Mouse (Mus musculus): ENCODE measurements around the gene B3gat1.

The B3gat1 gene

GRCm38 (mm10) chr9:26776122-26776902 is 42.8 kb downstream of the B3gat1 start:
- DNase-seq (ENCODE audit: low spot score), result no peak

GRCm38 (mm10) chr9:26778421-26778820 is 44.9 kb downstream of the B3gat1 start:
- no peak for DNase-seq (ENCODE audit: low spot score)

DNA sequence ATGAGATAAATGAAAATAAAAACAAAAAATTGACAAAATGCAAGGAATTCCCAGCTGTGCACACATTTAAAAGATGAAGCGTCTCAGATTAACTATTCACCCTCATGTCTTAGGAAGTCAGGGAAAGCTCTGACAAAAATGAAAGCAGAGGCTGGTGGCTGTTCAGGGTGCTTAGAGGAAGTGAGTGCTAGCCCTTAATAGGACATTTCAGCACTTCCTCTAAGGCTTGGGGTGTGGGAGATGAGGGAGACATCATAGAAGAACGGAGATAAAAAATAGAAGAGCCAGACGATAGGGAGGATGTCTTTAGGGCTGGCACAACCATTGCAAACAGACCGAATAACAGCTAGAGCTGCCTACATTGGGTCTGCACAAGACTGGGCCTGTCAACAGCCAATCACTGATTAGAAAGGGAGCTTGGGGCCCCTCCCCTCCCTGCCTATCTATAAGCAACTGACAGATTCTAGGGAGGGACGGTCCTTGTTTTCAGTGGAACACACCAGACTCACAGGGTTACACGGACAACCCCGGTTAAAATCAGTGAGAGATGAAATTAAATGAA is 50.0 kb downstream of the B3gat1 start:
- no peak for DNase-seq (ENCODE audit: low spot score)

GRCm38 (mm10) chr9:26792829-26793228 is 59.3 kb downstream of the B3gat1 start:
- DNase-seq (ENCODE audit: low spot score), result no peak

GRCm38 (mm10) chr9:26798205-26798604 is 64.7 kb downstream of the B3gat1 start:
- DNase-seq (ENCODE audit: low spot score), result no peak

- DNase-seq (ENCODE audit: low spot score), result no peak
Observed at GRCm38 (mm10) chr9:26798731-26799130, 65.2 kb downstream of the B3gat1 start.

DNA sequence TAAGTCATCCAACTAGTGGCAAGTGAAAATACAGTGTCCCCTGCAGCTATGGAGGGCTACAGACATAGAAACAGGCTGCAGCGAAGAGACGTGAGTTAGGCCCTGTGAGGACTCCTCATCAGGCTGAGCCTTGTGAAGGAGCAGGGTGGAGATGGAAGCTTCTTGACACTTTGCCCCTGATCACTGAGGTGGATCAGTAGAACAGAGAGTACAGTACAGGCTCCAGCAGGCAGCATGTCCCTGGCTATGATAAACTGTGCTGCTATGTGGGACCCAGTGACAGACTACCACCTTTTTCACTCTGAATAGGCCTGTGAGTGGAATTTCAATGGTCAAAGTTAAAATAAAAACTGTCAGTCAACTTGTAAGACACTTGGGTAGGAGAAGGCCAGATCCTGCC is 66.8 kb downstream of the B3gat1 start:
- no peak for DNase-seq (ENCODE audit: low spot score)

- DNase-seq (ENCODE audit: low spot score), result no peak
Observed at GRCm38 (mm10) chr9:26804321-26804720, 70.8 kb downstream of the B3gat1 start.

GRCm38 (mm10) chr9:26805935-26806666 is 72.6 kb downstream of the B3gat1 start, which contains the start of gene Glb1l2:
Gene Glb1l2, minus strand, starts transcription at chr9:26806468.
- DNase-seq (ENCODE audit: low spot score), result peak; percentile 98

DNA sequence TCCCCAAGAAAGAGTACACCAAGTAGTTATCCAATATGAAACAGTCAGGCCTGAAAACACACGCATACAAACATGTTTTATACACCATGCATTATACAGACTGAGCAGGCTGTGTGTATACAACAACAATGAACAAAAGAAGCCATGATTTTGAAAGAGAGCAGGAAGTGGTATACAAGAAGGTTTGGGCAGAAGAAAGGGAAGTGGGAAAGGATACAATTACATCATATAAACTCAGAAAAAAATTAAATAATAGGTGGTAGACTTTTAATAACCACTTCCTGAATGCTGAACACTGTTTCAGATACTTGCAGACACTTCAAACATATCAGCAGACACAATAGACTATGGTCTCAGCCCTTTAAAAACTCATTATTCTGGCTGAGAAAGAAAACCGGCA is 75.2 kb downstream of the B3gat1 start:
- no peak for DNase-seq (ENCODE audit: low spot score)
